Mouse (Mus musculus): ENCODE results near the gene Ncoa5.

The Ncoa5 gene

GRCm38 (mm10) chr2:165043729-165044128, 9.1 kb upstream of the Ncoa5 start:
- DNase-seq = no peak

- no peak for DNase-seq
Measured at GRCm38 (mm10) chr2:165043090-165043636, 8.5 kb upstream of the Ncoa5 start.

GRCm38 (mm10) chr2:165042126-165042525, 7.5 kb upstream of the Ncoa5 start:
- no peak for DNase-seq

- no peak for DNase-seq
Measured at GRCm38 (mm10) chr2:165037415-165037814, 2.7 kb upstream of the Ncoa5 start.

- DNase-seq = no peak
Measured at GRCm38 (mm10) chr2:165035058-165035431, 378 bp upstream of the Ncoa5 start.

- DNase-seq = no peak
Measured at GRCm38 (mm10) chr2:165033306-165033705, 1.4 kb downstream of the Ncoa5 start.

GRCm38 (mm10) chr2:165032533-165032932, 2.1 kb downstream of the Ncoa5 start:
- no peak for DNase-seq

GRCm38 (mm10) chr2:165027163-165027562, 7.5 kb downstream of the Ncoa5 start:
- no peak for DNase-seq

GRCm38 (mm10) chr2:165020490-165020889, 14.2 kb downstream of the Ncoa5 start:
- DNase-seq = no peak

- no peak for DNase-seq
Measured at GRCm38 (mm10) chr2:165014935-165015334, 19.7 kb downstream of the Ncoa5 start.

GRCm38 (mm10) chr2:165010351-165010750, 24.3 kb downstream of the Ncoa5 start:
- no peak for DNase-seq

- DNase-seq = no peak
Measured at GRCm38 (mm10) chr2:165009581-165009980, 25.1 kb downstream of the Ncoa5 start.

- DNase-seq = no peak
Measured at GRCm38 (mm10) chr2:165009161-165009560, 25.5 kb downstream of the Ncoa5 start.

GRCm38 (mm10) chr2:165007986-165008385, 26.7 kb downstream of the Ncoa5 start:
- DNase-seq = no peak

- no peak for DNase-seq
Measured at GRCm38 (mm10) chr2:165006813-165007212, 27.9 kb downstream of the Ncoa5 start.

GRCm38 (mm10) chr2:165004237-165004636, 30.4 kb downstream of the Ncoa5 start:
- no peak for DNase-seq

GRCm38 (mm10) chr2:165003108-165003507, 31.6 kb downstream of the Ncoa5 start:
- DNase-seq = no peak

- DNase-seq = no peak
Measured at GRCm38 (mm10) chr2:165001958-165002357, 32.7 kb downstream of the Ncoa5 start.

GRCm38 (mm10) chr2:164997721-164998428, 36.8 kb downstream of the Ncoa5 start:
- DNase-seq = no peak

GRCm38 (mm10) chr2:164996848-164997720, 37.6 kb downstream of the Ncoa5 start:
- no peak for DNase-seq

GRCm38 (mm10) chr2:164995976-164996375, 38.7 kb downstream of the Ncoa5 start:
- DNase-seq = no peak

- DNase-seq = no peak
Measured at GRCm38 (mm10) chr2:164994659-164995428, 39.8 kb downstream of the Ncoa5 start.

- no peak for DNase-seq
Measured at GRCm38 (mm10) chr2:164994156-164994555, 40.5 kb downstream of the Ncoa5 start.

Measured in thymus, postnatal 36 days (tissue).